Mouse (Mus musculus) kidney, adult 9 months (tissue): ENCODE results near the gene Ddi2.

Experiments
- DNase-seq: peaks from one replicate; pipeline ENCODE4 v3.0.0; 2022

Ddi2 gene

DNA sequence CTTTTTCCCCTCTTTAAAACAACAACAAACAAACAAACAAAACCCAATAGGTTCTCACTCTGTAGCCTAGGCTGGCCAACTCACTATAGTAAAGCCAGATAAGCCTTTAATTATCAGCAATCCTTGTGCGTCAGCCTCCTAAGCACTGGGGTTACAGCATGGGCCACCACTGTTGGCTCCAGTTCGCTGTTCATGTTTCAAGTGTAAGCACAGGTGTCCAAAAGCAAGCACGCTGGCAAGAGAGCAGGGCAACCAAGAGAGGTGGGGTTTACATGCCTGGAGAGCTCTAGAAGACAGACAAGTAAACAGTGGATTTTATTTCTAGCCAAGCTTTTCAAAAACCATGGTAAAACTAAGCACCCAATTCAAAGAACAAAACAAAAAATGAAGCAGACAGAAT is 37.1 kb downstream of the Ddi2 start:
- DNase-seq: no peak

DNA sequence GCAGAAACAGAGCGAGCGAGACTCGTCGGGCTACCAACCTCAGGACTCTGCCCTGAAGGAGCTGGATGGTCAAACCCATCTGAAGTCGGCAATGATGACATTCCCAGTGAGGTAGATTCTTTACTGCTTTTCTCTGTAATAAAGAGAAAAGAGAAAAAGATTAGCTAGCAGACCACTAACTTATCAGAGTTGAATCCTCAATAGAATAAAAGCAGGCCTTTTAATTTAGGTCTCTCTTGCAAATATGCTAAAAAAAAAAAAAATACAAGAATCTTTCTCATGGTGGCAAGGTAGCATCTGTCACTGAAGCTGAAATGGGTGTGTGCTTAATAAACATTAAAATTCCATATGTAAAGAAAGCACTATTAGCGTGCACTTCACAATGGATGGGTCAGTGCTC is 37.7 kb downstream of the Ddi2 start, which contains the start of gene Rsc1a1:
TSS of gene Rsc1a1 (minus strand) at position 101 of the 400 bp plus-strand sequence.
- no peak for DNase-seq

DNA sequence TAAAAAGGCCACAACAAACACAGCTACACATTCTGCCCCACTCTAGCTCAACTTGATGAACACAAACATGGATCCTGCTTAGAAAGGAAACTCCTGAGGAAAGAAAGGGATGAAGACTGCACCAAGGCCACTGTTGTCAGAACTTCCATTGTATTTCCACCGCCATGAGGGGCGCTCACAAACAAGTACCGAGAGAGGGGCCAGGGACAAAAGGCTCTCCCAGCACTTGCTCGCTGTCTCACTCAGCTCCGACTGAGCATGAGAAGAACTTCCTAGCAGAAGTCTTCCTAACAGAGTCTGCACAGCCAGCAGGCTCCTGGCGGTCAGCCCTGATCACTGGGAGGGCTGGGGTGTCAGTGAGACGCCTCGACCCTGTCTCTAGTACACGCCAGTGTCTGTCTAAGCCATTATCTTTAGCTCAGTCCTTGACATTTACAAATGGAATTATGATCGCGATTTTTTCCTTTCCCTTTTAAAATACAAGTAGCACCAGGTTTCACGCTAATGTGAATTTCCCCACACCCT is 40.5 kb downstream of the Ddi2 start:
- no peak for DNase-seq

DNA sequence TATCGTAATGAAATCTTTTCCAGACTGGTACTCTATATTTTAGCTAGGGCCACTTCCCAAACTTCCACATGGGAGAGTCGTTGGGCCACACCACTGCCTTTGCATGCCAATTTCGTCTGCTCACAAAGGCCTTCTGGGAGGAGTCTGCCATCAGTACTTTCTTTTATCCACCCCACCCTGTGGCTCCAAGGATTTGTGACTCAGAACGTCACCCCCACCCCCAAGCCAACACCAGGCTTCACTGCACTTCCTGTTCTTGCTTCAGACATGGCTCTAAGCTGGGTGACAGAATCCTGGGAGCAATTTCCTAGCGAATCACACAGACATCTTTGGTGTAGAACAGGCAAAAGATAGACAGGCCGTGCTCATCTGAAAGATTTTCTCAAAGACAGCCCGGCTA is 41.5 kb downstream of the Ddi2 start:
- DNase-seq: no peak

DNA sequence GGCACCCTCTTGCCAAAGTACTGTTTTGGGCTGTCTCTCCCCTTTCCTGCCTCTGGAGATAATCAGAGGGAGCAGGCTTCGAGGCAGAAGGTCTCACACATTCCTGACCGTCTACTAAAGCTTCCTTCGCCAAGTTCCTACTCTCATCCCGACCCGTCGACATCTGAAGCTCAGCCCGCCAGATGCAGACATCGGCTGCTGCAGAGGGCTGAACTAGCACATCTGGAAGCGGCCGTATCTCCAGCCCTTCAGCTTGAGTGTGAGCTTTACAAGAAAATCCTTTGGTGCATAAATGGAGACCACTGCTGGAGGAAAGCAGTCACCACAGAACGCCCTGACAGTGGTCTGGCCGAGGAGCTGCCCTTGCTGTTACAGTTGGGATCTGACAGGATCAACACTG is 42.3 kb downstream of the Ddi2 start:
- no peak for DNase-seq

DNA sequence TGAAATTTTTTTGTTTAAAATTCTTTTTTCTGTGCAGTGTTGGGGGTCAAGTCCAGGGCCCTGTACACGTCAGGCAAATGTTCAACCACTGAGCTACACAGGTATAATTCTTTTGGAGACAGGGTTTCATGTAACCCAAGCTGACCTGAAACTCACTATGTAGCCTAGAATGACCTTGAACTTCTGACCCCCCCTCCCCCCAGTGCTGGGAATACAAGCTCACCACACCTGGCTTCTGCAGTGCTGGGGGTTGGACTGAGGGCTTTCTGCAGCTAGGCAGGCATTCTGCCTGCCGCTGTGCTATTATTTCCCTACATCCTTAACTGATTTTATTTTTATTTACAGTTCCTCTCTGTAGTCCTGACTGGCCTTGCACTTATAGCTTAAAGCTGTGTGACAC is 44.2 kb downstream of the Ddi2 start:
- DNase-seq: no peak

DNA sequence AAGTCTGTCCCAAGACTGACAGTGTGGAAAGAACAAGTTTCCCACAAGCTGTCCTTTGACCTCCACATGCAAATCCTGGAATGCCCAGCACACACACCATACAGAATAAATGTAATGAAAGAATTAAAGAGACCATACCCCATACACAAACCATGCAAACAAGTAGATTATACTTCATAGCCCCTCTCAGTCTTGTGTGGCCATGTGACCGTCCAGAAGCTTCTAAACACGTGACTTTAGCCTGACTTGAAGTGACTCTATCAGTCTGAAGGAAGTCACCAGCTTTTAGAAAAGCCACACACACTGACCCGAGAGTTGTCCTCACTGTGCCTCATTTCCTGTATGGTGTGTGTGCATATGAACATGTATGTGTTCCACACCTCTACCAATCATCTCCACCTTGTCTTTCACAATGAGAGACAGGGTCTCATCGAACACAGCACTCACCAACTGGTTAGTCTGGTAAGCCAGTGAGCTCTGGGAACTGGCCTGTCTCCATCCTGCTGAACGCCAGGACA is 46.7 kb downstream of the Ddi2 start:
- DNase-seq: no peak

DNA sequence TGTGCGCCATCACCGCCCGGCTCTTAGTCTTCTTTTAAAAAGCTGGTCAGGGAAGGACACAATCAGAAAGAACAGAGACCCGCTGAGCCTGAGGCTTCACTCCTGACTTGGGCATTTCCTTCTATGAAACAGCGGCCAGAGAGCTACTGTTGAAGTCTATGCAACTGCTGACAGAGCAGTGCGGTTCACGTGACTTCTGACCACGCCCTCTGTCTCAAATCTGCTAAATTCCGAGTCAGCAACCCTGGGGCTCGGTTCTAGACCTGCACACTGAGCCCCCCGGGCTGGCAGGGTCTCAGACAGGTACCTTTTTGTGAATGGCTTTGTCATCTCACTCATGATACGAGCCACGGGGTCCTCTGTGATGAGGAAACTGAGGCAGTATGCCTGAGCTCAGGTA is 50.9 kb downstream of the Ddi2 start:
- peak; percentile 41 for DNase-seq

DNA sequence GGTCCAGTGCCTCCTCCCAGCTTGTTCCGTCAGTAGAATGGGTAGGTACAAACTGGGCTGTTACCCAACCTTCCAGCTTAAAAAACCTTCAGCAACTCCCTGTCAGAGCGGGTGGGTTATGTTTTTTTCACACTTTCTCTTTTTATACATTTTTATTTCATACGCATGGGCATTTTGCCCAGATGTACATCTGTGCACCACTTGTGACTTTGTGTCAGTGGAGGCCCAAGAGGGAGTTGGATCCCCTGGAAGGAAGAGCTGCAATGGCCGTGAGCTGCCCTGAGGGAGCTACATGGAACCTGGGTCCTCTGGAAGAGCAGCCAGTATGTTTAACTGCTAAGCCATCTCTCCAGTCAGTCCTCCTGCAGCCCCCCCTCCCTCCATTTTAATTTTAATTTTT is 51.8 kb downstream of the Ddi2 start:
- no peak for DNase-seq

DNA sequence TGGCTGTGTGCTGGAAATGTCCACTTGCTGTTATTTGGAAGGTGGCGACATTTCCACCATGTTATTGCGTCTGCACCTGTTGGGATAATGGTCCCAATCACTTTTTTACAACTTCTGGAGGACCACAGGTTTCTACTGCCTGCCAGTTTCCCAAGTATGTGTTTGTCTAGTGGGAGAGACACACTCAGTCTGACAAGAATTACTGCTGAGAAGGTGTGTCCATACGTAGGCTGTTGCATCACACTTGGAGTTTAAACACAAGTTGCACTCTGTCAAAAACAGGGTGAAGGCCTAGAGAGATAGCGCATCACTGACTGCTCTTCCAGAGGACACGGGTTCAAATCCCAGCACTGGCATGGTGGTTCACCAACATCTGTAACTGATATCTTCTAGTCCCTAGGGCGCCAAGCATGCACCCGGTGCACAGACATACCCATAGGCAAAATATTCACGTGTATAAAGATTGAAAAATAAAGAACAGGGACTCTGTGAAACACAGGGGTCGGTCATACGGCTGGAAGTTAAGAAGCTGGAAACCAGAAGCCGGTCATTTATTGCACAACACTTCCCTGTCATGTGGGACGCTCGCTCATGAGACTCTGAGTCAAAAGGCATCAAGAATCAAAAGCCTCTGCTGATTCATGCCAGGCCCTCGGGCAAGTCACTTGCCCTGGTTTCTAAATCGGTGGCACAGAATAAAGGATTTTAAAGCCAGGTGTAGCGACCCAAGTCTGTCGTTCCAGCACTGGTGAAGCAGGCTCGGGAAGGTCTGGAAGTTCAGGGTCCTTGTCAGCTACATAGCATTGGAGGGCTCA is 53.1 kb downstream of the Ddi2 start:
- no peak for DNase-seq

DNA sequence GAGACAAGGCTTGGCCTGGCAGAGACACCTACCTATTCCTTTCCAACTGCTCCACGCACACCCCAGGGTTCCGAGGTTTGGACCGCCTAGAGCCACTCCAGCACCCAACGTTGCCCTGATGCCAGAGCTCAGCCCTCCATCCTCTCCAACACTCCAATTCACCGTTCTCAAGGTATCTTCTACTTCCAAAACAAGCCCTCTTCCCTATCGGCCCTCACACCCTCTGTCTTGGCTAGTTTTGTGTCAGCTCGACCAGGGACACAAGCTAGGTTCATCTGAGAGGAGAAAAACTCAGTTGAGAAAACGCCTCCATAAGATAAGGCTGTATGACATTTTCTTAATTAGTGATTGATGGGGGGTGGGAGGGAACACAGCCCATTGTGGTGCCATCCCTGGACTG is 58.4 kb downstream of the Ddi2 start, which contains the start of gene Plekhm2:
TSS of gene Plekhm2 (minus strand) at position 101 of the 400 bp plus-strand sequence.
- no peak for DNase-seq

DNA sequence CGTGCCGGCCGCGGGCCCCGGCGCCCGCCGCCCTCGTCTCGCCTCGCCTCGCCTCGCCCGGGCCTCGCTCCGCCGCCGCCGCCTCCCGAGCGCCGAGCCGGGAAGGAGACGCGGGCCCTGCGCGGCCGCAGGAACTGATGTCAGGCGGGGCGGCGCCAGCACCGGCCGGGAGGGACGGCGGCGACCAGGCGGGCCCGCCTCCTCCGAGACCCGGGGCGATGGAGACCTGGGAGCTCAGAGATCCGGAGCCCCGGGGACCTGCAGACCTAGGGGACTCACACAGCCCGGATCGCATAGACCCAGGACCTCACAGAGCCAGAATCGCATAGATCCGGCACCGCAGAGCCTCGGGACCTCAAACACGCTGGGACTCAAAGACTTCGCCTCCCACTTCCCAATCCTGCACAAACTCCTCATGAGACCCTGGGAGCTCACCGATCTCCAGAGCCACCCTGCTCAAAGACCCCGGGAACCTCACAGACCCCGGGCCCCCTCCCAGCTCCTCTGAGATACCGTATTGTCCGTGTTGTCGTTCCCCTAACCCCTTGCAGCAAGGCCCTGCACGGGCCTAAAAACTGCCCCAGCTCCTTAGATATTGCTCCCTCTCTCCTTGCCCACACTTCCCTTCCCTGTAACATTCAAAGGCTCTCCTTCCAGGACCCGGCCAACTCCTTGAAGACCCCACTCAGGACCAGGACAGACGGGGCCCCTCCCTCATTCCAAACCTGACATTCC is 59.0 kb downstream of the Ddi2 start:
- DNase-seq: peak; percentile 71

DNA sequence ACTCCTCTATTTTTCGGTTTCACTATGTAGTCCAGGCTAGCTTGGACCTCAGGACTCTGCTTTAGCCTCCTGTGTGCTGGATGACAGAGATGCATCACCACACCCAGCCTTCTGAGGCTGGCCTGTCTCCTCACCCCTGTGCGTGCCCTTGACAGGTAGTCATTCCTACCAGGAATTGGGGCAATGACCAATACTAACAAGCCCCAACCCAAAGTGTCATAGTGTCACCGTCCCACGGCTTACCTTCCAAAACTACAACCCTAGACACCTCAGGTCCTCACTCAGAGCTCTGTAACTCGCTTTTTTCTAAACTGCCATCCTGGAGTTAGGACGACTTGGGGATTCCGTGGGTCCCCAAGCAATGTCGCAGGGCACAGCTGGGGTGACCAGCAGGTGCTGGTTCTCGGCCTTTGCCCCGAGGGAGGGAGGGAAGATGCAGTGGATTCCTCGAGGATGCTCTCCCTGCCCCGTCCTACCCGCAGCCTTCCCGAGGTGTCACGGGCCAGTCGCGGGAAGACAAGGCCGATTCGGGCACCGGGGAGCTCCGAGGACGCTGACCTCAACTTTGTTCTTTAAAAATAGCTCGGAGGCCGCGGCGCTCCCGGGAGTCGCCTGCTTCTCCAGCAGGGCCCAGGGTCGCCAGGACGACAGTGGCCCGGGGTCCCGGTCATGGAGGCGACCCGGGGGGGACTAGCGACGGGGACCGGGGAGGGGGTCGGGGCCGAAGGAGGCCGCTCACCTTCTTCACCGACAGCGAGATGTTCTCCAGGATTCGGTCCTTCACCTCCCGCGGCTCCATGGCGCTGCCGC is 59.9 kb downstream of the Ddi2 start:
- peak; percentile 27 for DNase-seq

DNA sequence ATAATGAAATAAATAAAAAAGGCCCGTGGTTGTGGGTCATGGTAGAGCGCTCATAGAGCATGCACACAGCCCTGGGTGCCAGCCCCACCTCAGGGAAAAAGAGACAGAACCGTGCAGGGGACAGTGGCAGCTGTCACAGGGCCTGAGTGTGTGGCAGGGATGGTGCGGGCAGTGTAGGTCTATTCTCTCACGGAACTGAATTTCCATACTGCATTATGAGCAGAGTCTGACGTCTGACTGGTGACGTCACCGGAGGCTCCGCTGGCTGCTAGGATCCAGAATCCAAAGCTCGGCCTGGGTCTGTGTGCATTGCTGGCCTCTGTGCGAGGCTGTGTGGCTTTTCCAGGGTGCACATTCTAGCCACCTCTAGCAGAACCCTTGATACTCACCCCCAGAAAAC is 62.3 kb downstream of the Ddi2 start:
- no peak for DNase-seq

DNA sequence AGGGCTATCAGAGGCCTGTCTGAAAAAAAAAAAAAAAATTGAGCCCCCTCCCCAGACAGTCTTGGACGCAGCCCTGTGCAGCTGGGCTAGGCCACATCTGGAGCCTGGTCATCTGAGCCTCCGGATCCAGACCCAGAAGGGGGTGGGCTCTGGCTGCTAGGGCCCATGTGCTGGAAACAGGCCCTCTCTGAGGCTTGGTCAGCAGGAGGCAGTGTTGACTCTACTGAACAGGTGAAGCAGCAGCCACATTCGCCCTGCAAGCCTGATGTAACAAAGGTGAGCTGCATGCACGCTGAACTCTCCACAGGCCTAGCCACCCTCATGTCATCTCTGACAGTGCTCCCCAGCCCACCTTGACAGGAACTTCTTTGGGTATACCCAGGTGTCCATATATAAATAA is 63.5 kb downstream of the Ddi2 start:
- DNase-seq: no peak

DNA sequence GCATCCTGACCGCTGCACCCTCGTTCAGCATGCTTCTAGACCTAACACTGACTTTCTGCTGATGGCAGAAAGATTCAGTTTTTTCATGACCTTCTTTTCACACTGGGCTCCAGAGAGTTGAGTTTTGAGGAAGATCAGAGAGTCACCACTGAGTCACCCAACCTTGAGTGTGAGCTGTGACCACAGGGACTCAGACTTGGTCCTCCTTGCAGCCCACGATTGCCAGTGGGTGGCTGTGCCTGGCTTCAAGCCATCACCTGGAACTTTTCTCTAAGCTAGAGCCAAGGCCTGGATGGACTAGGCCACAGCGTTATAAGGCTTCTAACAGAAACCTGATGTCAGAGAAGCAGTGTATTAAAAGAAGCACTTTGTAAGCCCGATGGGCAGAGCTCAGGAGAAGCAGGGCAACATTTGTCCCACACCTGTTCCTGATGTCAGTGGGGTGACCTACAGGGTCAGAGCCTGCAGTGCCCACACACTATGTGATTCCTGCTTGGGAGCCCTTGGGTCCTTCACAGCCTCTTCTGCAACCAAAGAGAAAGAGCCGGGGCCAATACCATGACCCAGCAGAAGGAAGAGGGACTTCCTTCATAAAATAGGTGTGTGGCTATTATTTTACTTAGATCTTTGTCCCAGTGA is 64.3 kb downstream of the Ddi2 start:
- DNase-seq: no peak

DNA sequence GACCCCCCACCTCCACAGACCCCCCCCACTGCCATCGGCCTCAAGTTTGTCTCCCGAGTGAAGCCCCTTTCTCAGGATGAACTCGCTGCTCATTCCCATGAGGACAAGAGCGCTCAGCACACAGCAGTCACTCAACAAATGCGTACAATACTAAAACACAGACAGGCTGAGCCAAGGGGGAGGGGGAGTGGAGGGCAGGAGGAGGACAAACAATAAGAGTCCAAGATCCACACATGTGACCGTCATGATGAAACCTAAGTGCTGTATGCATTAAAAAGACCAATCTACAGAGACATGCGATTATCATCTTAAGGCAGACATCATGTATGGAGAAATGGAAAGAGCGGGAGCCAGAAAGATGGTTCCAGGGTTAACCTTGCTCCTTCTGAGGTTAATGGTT is 66.3 kb downstream of the Ddi2 start:
- DNase-seq: no peak

DNA sequence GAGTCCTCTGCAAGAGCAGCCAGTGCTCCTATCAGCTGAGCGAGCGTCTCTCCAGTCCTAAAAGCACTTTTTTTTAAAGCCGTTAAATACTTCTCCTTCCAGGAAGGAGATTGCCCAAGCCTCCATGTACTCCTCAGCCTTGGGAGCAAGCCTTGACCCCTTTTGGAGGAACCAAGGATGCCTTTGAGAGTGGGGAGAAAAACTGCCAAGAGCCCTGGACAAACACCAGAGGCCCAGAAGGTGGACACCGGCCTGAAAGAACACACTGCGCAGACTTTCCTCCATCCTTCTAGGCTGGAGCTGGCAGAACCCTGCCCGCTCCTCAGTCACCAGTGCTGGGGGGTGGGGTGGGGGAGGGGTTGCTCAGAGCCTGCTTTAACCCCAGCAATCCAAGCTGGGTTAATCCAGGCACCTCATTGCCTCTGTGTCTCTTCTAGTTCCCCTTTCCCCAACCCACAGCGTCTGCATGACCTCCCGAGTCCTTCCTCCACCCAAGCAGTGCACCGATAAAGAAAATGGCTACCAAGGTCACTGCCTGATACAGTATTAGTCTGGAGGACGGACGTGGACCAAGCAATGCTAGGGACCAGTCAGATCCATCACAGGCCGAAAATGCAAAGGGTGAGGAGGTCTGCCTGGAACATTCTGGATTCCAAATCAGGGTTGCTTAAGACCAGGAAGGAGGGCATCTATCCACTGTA is 67.2 kb downstream of the Ddi2 start:
- DNase-seq: no peak

DNA sequence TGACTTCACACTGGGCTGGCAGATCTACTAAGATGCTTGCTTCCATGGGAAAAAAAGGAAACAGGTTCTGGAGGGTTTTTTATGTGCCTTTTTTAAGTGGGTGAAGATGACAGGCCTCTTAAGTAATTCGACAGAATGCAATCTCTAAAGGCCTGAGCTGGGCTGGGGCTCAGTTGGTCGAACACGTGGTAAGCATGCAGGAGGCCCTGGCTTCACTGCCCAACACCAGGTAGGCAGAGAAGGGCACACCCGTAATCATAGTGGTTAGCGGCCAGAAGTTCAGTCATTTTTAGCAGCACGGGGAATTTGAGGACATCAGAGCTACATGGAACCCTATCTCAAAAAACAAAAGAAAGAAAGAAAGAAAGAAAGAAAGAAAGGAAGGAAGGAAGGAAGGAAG is 68.7 kb downstream of the Ddi2 start:
- DNase-seq: no peak

DNA sequence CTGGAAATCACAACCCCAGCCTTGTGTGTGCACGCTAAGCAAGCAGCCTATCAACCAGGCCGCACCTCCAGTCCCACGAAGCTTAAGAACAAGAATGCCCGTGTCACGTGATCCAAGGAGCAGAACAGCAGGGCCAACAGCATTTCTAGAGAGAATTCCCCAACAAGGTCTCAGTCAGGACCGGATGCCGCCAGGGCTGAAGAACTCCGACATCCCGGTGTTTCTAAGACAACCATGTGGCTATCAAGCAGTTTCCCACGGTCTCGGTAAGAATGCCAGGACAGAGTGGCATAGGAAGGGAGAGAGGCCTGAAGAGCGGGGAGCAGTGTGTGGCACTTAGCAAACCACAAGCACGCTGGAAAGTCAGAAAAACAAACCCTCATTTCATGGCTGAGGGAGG is 69.4 kb downstream of the Ddi2 start:
- DNase-seq: no peak

DNA sequence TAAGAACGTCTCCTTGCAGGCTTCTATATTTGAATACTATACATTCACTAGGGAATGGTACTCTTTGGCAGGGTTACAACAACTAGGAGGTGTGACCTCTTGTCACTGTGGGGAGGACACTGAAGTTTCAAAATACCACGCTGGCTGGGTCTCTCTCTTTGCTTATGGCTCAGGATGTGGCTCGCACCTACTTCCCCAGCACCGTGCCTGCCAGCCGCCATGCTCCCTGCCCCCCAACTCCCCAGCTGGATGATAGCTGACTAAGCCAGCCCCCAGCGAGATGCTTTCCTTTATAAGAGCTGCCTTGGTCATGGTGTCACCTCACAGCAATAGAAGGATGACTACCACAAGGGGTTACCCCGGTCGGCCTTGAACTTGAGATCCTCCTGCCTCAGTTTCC is 70.2 kb downstream of the Ddi2 start:
- no peak for DNase-seq

DNA sequence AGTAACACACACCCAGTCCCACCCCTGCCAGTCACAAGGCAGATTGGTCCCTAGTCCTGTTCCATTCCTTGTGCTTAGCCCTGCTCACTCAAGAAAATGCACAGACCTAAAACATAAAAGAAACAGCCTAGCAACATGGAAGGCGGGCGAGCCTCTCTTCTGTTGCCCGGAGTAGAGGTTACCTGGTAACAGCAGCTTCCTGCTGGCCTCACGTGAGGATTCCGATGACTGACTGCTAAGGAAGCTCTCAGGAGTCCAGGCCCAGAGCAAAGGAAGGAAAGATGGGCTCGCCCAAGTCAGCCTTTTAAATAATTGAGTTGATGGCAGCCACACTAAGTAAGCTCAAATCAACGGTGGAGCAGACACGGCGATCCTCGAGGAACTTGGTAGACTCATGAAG is 71.3 kb downstream of the Ddi2 start:
- DNase-seq: no peak
